Mouse (Mus musculus) embryonic fibroblast, embryonic 13.5 days (primary cell): ENCODE measurements around the gene Macrod1. TPM values are rescaled to one million over a fixed set of nuclear protein-coding genes. Genes with fewer than 3 reads are reported as not detected.

Source experiments
- H3K27ac ChIP-seq: 2 replicates; pipeline ENCODE4 v1.5.1; 2012; ENCODE audit warnings: low read length, control low read depth, inconsistent platforms; ENCODE audit not compliant: insufficient read depth
- H3K4me1 ChIP-seq: 2 replicates; pipeline ENCODE4 v1.6.1; 2011; ENCODE audit warnings: low read length; ENCODE audit not compliant: control insufficient read depth, insufficient read depth
- H3K4me3 ChIP-seq: 2 replicates; pipeline ENCODE4 v1.5.1; 2011; ENCODE audit warnings: mild to moderate bottlenecking, control low read depth, low read length; ENCODE audit not compliant: insufficient read depth
- CTCF ChIP-seq: IDR thresholded peaks from 2 replicates; pipeline ENCODE4 v1.5.1; 2011; ENCODE audit warnings: mild to moderate bottlenecking, control low read depth, low read length, moderate library complexity, borderline replicate concordance; ENCODE audit not compliant: insufficient read depth
- POLR2A ChIP-seq: IDR thresholded peaks from 2 replicates; pipeline ENCODE4 v1.6.1; 2011; ENCODE audit warnings: low read depth, mild to moderate bottlenecking, control low read depth, low read length, moderate library complexity
- polyA plus RNA-seq: library from polyadenylated mRNA; stranded (reverse); fragments of >200 nt; gene quantifications from 2 replicates; pipeline ENCODE4 v1.2.4, GENCODE M21; 2011; ENCODE audit warnings: low read depth; ENCODE audit not compliant: missing spikeins, insufficient read length

The Macrod1 gene
- polyA plus RNA-seq, 1 experiment, result 5.2 TPM

DNA sequence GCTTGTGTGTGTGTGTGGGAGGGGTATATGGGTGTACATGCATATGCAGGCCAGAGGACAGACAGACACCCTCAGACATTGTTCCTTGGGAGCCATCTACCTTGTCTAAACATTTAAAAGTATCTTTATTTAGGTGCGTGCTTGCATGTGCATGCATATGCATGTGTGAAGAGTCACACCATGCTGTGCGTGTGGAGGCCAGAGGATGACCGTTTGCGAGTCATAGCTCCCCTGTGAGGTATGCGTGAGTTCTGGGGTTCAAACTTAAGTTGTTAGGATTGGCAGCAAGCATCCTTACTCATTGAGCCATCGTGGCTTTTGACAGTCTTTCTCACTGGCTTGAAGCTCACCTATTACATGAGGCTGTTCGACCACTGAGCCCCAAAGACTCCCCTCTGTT, 21.7 kb downstream of the Macrod1 start:
- TF ChIP-seq POLR2A, result no peak
- H3K4me1 ChIP-seq, result peaks cover 5% of the 10 kb centered on the region; the same call in 1 of the 2 replicates
- H3K4me3 ChIP-seq, result no peak overlapping the region
- H3K27ac ChIP-seq, result no peak overlapping the region

DNA sequence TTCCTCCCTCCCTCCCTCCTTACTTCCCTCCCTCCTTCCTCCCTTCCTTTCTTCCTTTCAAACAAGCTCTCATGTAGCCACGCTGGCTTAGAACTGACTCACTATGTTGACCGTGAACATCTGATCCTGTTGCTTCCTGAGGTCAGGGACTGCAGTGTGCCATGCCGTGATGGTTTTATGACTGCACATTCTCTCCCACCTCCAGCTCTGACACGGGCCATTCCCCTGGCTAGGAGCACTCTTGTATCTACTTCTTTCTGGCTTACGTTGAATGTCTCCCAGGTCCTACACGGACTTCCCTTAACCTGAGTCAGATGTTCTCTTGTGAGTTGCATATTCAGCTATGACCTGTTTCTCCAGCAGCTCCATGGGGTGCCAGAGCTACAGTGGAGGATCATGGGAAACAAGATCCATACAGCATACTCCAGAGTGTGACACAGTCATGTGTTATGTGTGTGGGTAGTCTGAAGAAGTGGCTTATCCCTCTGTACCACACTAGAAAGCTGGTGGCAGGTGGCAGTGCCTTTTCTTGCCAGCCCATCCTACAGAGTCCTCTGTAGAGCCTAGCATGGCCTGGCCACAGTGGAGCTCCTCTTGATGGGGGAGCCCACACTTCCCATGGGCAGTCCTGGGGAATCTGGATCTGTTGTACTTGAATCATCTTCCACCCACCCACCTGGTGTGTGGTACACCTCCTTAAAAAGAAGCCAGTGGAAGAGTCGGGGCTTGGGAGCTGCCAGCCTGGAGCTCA, 25.1 kb downstream of the Macrod1 start:
- Histone ChIP-seq H3K4me1 (peaks cover 5% of the 10 kb centered on the region; the same call in 1 of the 2 replicates), H3K4me3 (no peak overlapping the region), H3K27ac (0 out of 2 replicates have a peak overlapping the region, but pooled peaks have one; percentile 7)
- TF ChIP-seq POLR2A, result no peak
- TF ChIP-seq CTCF, result no peak

DNA sequence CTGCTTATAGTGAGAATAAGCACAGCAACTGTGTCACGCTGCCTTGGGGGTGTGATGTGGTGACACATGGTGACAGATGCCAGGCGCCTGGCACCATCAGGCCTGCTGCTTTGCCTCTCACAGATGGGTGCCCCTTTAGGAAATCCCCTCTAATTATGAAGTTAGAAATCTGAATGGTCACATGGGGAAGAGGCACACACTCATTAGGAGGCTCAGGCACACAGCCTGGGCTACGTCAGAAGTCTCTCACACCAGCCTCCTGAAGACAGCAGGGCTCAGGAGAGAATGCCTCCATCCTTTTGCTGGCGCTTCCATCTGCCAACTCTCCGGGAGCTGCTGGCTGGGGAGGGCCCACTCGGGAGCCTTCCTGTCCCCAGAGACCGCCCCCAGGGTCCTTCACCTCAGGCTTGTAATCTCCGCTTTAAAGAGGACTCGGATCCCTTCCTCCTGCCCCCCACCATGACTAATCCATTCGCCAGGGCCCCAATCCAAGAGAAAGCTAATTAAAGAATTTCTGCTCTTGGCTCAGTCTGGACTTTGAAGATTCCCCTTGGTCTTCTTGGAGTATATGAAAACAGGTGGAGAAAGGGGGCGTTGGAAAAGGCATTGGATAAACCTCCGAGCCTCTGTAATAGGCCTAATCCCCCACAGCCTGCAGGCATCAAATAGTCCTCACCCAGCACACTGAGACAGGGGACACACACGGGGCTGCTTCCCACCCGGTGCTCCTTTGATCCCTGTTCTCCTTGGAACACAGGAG, 26.6 kb downstream of the Macrod1 start:
- H3K4me3 ChIP-seq, result no peak overlapping the region
- H3K27ac ChIP-seq, result no peak overlapping the region
- H3K4me1 ChIP-seq, result 0 out of 2 replicates have a peak, but pooled peaks cover 2% of the 10 kb centered on the region
- TF ChIP-seq CTCF (no peak), POLR2A (no peak)

DNA sequence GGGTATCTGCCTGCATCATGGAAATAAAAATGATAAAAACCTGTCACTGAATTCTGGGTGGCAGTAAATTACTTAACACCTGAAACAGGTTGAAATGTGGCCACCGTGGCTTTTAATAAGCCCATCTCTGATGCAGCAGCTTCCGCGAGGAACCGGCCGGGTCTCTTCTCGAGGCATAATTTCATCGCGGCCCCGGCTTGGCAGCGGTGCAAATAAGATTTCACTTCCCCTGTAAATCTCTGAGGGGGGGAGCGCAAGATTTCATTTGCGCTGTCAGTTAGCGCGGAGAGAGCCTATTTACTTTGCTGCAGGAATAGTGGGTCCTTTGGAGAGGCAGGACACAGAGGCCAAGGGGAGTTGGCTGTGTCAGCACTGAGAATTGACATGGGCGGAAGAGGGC, 28.1 kb downstream of the Macrod1 start:
- H3K4me1 ChIP-seq, result no peaks in the 10 kb centered on the region
- TF ChIP-seq POLR2A, result no peak
- no peak for TF ChIP-seq CTCF
- H3K4me3 ChIP-seq, result no peak overlapping the region
- no peak overlapping the region for H3K27ac ChIP-seq

DNA sequence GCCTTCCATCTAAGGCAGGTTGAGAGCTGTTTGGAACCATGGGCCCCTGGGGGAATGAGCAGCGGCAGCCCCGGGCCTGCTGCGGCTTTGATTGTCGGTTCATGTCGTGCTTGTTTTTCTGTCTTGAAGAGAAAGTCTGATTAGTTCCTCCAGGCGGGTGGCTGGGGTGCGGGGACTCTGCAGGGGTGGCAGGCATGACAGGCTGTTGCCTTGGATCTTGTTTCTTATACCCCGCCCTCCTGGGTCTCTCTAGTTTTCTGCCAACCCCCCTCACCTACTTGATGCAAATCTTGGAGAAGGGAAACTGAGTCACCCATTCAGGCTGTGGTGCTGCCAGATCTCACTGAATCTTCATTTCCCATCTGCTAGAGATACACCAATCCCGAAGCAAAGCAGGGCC, 31.9 kb downstream of the Macrod1 start:
- Histone ChIP-seq H3K4me1 (peaks cover 4% of the 10 kb centered on the region), H3K4me3 (no peak overlapping the region), H3K27ac (no peak overlapping the region)
- TF ChIP-seq POLR2A (no peak), CTCF (no peak)

DNA sequence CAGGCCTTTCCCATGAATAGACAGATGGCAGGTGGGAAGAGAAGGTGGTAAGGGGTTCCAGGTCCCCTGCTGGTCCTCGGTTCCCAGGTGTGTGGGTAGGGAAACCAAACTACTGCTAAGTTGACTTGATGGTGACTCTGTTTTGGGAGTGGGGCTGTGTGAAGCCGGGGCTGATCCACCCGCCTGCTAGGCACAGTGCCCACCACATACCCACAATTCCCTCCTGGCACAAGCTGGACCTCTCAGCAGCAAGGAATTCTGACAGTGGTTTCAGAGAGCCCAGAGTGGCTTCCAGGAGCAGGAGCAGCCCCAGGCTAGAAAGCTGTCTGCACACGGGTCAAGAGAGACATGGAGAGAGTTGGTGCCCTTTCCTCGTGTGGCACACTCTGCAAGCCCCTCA, 32.4 kb downstream of the Macrod1 start:
- Histone ChIP-seq H3K27ac (no peak overlapping the region), H3K4me3 (no peak overlapping the region), H3K4me1 (peaks cover 4% of the 10 kb centered on the region)
- TF ChIP-seq CTCF (no peak), POLR2A (no peak)

DNA sequence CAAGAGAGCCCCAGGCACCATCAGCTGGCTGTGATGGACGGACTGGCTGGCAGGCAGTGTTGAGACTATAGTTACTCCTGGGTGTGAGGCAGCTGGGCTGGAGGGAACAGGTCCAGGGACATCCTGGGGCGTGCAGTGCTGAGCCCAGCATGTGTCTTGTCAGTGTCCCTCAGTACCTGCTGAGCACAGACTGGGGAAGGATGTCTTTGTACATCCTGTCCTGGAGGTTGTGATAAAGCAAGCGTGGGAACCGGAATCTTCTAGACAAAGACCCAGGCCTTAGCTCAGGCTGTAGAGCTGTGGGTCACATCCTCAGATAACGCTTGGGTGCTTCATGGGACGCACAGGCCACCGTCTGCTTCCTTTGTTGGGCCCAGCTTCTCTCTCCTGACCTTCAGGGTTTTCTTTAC, 33.2 kb downstream of the Macrod1 start:
- Histone ChIP-seq H3K4me1 (peaks cover 4% of the 10 kb centered on the region), H3K27ac (no peak overlapping the region), H3K4me3 (no peak overlapping the region)
- TF ChIP-seq POLR2A, result no peak
- no peak for TF ChIP-seq CTCF

DNA sequence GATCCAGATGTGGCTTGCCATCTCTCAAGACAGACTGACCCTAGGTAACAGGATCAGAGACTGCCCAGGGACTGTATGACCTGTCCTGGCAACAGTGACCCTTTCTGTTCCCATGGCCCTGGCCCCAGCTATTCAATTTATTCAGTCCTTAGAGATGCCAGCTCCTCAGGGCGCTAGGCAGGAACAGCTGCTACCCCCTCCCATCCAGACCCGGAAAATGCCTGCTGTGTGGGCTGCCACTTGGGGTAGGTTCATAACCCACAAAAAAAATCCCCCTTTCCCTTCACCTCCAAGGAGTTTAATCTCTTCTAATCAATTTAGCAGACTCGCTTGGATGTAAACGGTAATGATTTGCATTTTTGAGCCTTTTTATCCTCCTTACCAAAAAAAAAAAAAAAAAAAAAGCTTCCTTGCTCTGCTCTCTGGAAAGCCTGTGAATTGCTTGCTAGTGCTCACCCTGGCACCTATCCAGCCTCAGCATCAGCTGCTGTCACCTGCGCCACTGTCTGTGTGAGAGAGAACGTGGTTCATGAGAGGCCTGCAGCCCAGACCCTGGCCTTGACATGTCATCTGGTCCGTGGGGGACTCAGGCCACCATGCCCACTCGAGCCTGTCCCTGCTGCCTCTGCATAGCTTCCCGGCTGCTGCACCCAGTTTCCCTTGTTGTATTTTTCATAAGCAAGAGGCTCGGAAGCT, 33.9 kb downstream of the Macrod1 start:
- TF ChIP-seq POLR2A, result no peak
- no peak for TF ChIP-seq CTCF
- no peak overlapping the region for H3K27ac ChIP-seq
- no peak overlapping the region for H3K4me3 ChIP-seq
- H3K4me1 ChIP-seq, result peaks cover 4% of the 10 kb centered on the region

DNA sequence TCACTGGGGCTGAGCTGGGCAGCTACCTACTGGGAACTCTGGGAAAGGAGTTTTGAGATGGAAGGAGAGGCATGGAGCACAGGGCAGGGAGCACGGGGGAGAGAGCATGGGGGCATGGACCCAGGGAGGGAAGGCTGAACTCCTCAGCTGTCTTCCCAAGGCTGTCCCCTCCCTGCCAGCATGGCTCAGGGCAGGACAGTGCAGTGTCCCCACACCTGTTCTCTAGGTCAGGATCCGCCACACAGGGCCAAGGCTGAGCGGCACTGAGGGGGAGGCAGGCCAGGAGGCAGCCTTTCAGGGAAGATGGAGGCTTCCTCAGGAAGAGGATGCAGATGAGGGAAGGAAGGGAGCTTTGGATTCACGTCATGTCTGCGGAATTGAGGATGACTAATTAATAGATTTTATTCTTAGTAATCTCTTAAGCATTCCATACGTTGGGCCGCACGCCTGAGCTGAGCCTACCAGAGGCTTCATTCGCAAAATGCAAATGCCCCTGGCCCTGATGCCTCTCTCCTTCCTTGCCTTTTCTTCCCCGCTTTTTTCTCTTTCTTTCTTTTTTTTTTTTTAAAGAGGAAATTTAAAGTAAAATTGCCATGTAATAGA, 34.9 kb downstream of the Macrod1 start:
- Histone ChIP-seq H3K27ac (no peak overlapping the region), H3K4me1 (peaks cover 4% of the 10 kb centered on the region), H3K4me3 (no peak overlapping the region)
- TF ChIP-seq POLR2A (no peak), CTCF (no peak)
